Mouse (Mus musculus) CH12.LX (cell line): ENCODE results near the gene Szrd1. TPM values are rescaled to one million over a fixed set of nuclear protein-coding genes. Genes with fewer than 3 reads are reported as not detected.
A peak's percentile ranks its signal among the peaks of the same experiment; 100 is the strongest.

ENCODE experiments used
- DNase-seq: peaks from one replicate; pipeline ENCODE4 v3.0.0-alpha.2; 2013; ENCODE audit errors: extremely low read depth
- H3K27ac ChIP-seq: 2 replicates; pipeline ENCODE4 v1.5.1; 2012; ENCODE audit warnings: low read depth, mild to moderate bottlenecking, control low read depth, moderate library complexity; ENCODE audit not compliant: insufficient read depth
- H3K27me3 ChIP-seq: replicated peaks from 2 replicates; pipeline ENCODE3; 2012; ENCODE audit warnings: inconsistent platforms
- H3K36me3 ChIP-seq, 2 experiments: replicated peaks in 1 of 2; 2 replicates each; pipeline versions ENCODE3 to v1.6.1; 2012; ENCODE audit warnings: inconsistent platforms in 1 of 2, low read length in 1 of 2, mild to moderate bottlenecking in 1 of 2, mixed read lengths in 1 of 2, moderate library complexity in 1 of 2; ENCODE audit not compliant: control insufficient read depth in 1 of 2, insufficient read depth in 1 of 2
- H3K4me1 ChIP-seq, 2 experiments: 2 replicates each; pipeline ENCODE4 v1.6.1; 2012; ENCODE audit warnings: inconsistent platforms in 1 of 2, moderate library complexity in 1 of 2; ENCODE audit not compliant: insufficient read depth in 2 of 2, control insufficient read depth in 1 of 2
- H3K4me2 ChIP-seq: 2 replicates; pipeline ENCODE4 v1.6.1; 2012; ENCODE audit warnings: low read depth, mild to moderate bottlenecking, control low read depth; ENCODE audit not compliant: poor library complexity, insufficient read depth, severe bottlenecking
- H3K4me3 ChIP-seq, 3 experiments: fragments of 150-350 bp in 1 of 3; sonication (generic) in 1 of 3; replicated peaks in 1 of 3; 2 replicates each; pipeline versions ENCODE3 to v1.5.1; 2011 to 2012; ENCODE audit warnings: low read depth in 2 of 3, low read length in 2 of 3, mild to moderate bottlenecking in 2 of 3, moderate library complexity in 2 of 3, control low read depth in 1 of 3, improper control_type of control experiment in 1 of 3, inconsistent platforms in 1 of 3, mixed read lengths in 1 of 3; ENCODE audit not compliant: poor library complexity in 1 of 3
- H3K79me2 ChIP-seq: replicated peaks from 2 replicates; pipeline ENCODE4 v1.6.1; 2012; ENCODE audit warnings: mild to moderate bottlenecking, moderate library complexity; ENCODE audit not compliant: control insufficient read depth, poor library complexity, insufficient read depth, severe bottlenecking; ENCODE audit errors: extremely low read depth
- H3K9ac ChIP-seq: 2 replicates; pipeline ENCODE4 v1.6.1; 2012; ENCODE audit warnings: low read depth, mild to moderate bottlenecking, control low read depth, moderate library complexity; ENCODE audit not compliant: insufficient read depth
- H3K9me3 ChIP-seq: replicated peaks from 2 replicates; pipeline ENCODE3; 2012; ENCODE audit warnings: low read length, inconsistent platforms, mixed read lengths
- CHD1 ChIP-seq: IDR thresholded peaks from 2 replicates; pipeline ENCODE4 v1.6.1; 2012; ENCODE audit warnings: low read depth, low read length, improper control_type of control experiment, inconsistent platforms
- CHD2 ChIP-seq: IDR thresholded peaks from 2 replicates; pipeline ENCODE4 v1.6.1; 2011; ENCODE audit warnings: low read length, improper control_type of control experiment
- EP300 ChIP-seq: IDR thresholded peaks from 2 replicates; pipeline ENCODE4 v1.6.1; 2011; ENCODE audit warnings: low read length, improper control_type of control experiment
- JUN ChIP-seq: IDR thresholded peaks from 2 replicates; pipeline ENCODE4 v1.6.1; 2011; ENCODE audit warnings: low read depth, mild to moderate bottlenecking, low read length, improper control_type of control experiment, moderate library complexity; ENCODE audit not compliant: insufficient read depth
- JUND ChIP-seq: conservative IDR thresholded peaks from 2 replicates; pipeline ENCODE4 v1.6.1; 2011; ENCODE audit warnings: low read depth, low read length, improper control_type of control experiment
- KAT2A ChIP-seq: IDR thresholded peaks from 2 replicates; pipeline ENCODE4 v1.6.1; 2012; ENCODE audit warnings: low read length, improper control_type of control experiment, inconsistent platforms; ENCODE audit not compliant: insufficient replicate concordance
- MAFK ChIP-seq: IDR thresholded peaks from 2 replicates; pipeline ENCODE4 v1.6.1; 2011; ENCODE audit warnings: low read length, improper control_type of control experiment; ENCODE audit not compliant: insufficient replicate concordance
- MAX ChIP-seq: IDR thresholded peaks from 2 replicates; pipeline ENCODE4 v1.6.1; 2011; ENCODE audit warnings: low read length, improper control_type of control experiment
- MAZ ChIP-seq: IDR thresholded peaks from 2 replicates; pipeline ENCODE4 v1.6.1; 2012; ENCODE audit warnings: low read depth, mild to moderate bottlenecking, inconsistent platforms, low read length, improper control_type of control experiment, moderate library complexity
- MYC ChIP-seq: IDR thresholded peaks from 2 replicates; pipeline ENCODE4 v1.6.1; 2011; ENCODE audit warnings: low read depth, mild to moderate bottlenecking, improper control_type of control experiment, low read length
- NELFE ChIP-seq: IDR thresholded peaks from 2 replicates; pipeline ENCODE4 v1.6.1; 2011; ENCODE audit warnings: low read depth, low read length, improper control_type of control experiment
- PAX5 ChIP-seq: IDR thresholded peaks from 2 replicates; pipeline ENCODE4 v1.6.1; 2012; ENCODE audit warnings: low read length, inconsistent platforms, mixed read lengths
- POLR2AphosphoS2 ChIP-seq: IDR thresholded peaks from 2 replicates; pipeline ENCODE4 v1.6.1; 2011; ENCODE audit warnings: low read depth, low read length, improper control_type of control experiment
- RCOR1 ChIP-seq: conservative IDR thresholded peaks from 2 replicates; pipeline ENCODE4 v1.6.1; 2012; ENCODE audit warnings: low read depth, mild to moderate bottlenecking, inconsistent platforms, low read length, improper control_type of control experiment
- SIN3A ChIP-seq: IDR thresholded peaks from 2 replicates; pipeline ENCODE4 v1.6.1; 2012; ENCODE audit warnings: low read length, improper control_type of control experiment, inconsistent platforms
- SMC3 ChIP-seq: IDR thresholded peaks from 2 replicates; pipeline ENCODE4 v1.6.1; 2011; ENCODE audit warnings: low read depth, low read length, improper control_type of control experiment
- TBP ChIP-seq: conservative IDR thresholded peaks from 2 replicates; pipeline ENCODE4 v1.6.1; 2011; ENCODE audit warnings: low read depth, low read length, improper control_type of control experiment
- TCF12 ChIP-seq: IDR thresholded peaks from 2 replicates; pipeline ENCODE4 v1.6.1; 2014; ENCODE audit warnings: low read depth, mild to moderate bottlenecking, inconsistent platforms, low read length, improper control_type of control experiment
- UBTF ChIP-seq: IDR thresholded peaks from 2 replicates; pipeline ENCODE4 v1.6.1; 2012; ENCODE audit warnings: low read depth, mild to moderate bottlenecking, inconsistent platforms, low read length, improper control_type of control experiment, moderate library complexity
- ZC3H11A ChIP-seq: IDR thresholded peaks from 2 replicates; pipeline ENCODE4 v1.6.1; 2012; ENCODE audit warnings: low read depth, mild to moderate bottlenecking, inconsistent platforms, low read length, improper control_type of control experiment
- ZMIZ1 ChIP-seq: IDR thresholded peaks from 2 replicates; pipeline ENCODE4 v1.6.1; 2012; ENCODE audit warnings: low read depth, mild to moderate bottlenecking, inconsistent platforms, low read length, improper control_type of control experiment
- dilution Hi-C: fragments of 300-500 bp; cut with MboI; formaldehyde crosslinking; loops from 2 replicates; pipeline ENCODE4 v1.14.3; 2020; ENCODE audit warnings: low sequenced_read_pairs; ENCODE audit not compliant: extremely low pct_unique_long_range_greater_than_20kb, extremely low pct_ligation_motif_present
- in situ Hi-C: fragments of 300-500 bp; cut with MboI; formaldehyde crosslinking; loops from 3 replicates; pipeline ENCODE4 v1.14.3; 2019; ENCODE audit warnings: low sequenced_read_pairs, low pct_ligation_motif_present, low pct_unique_long_range_greater_than_20kb, mixed read lengths
- polyA plus RNA-seq: library from polyadenylated mRNA; unstranded; fragments of >175 nt; gene quantifications from 2 replicates; pipeline ENCODE4 v1.2.1, GENCODE M21; 2012; ENCODE audit warnings: low read depth; ENCODE audit not compliant: insufficient read length
- total RNA-seq, 2 experiments: library from RNA; depleted of rRNA; stranded (reverse); fragments of 300-350 nt in 1 of 2; fragments of >200 nt in 1 of 2; gene quantifications; 2 replicates each; pipeline ENCODE4 v1.2.3; 2012 to 2014

Gene Szrd1
- total and polyA plus RNA-seq, 3 experiments, result 80.9 to 143 (median 82.5) TPM

DNA sequence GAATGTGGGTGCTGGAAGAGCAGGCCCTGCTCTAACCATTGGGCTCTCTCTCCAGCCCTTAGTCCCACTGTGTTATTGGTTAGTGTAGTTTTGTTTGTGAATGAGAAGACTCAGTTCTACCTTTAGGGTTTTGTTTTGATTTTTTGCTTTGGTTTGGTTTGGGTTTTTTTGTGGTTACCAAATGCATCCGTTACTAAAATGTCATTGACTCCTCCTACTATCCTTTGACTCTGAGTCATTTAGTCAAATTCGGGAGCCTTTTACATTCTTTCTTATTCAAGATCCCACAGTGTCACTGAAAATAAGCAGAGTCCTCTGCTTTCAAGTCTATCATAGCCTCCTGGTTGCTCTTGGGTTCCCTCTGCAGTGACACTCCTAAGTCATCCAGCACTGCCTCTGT, 44.4 kb upstream of the Szrd1 start:
- H3K36me3 ChIP-seq, result peaks cover 38 to 88% of the 10 kb centered on the region in 2 experiments

DNA sequence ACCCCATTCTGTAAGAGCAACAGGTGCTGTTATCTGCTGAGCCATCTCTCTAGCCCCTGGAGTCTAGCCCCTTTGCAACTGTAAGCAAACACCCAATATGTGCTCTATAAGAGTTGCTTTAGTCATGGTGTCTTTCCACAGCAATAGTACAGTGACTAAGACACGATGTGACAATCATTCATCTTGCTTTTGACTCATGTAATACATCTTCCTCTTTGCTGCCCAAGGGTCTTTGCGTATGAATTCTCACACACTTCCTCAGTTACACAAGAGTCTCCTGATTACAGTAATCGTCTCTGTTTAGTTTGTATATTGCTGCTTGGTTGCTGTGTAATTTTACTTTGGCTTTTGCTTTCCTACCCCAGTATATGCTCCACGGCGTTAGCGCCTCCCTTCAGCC, 42.4 kb upstream of the Szrd1 start:
- DNase-seq, result no peak
- no peak for TF ChIP-seq JUND
- TF ChIP-seq PAX5, result no peak
- TF ChIP-seq TCF12, result no peak
- no peak for TF ChIP-seq MAFK
- TF ChIP-seq SMC3, result no peak
- no peak for TF ChIP-seq UBTF
- TF ChIP-seq MYC, result no peak
- TF ChIP-seq TBP, result no peak
- TF ChIP-seq ZC3H11A, result no peak
- TF ChIP-seq MAX, result no peak
- TF ChIP-seq EP300, result no peak
- TF ChIP-seq JUN, result no peak
- no peak for TF ChIP-seq NELFE
- Histone ChIP-seq H3K9me3 (no peaks in the 10 kb centered on the region), H3K36me3 (peaks cover 47 to 86% of the 10 kb centered on the region in 2 experiments), H3K9ac (no peak overlapping the region), H3K27me3 (no peaks in the 10 kb centered on the region), H3K4me3 (no peak overlapping the region), H3K27ac (no peak overlapping the region), H3K4me1 (peaks cover 0 to 17% of the 10 kb centered on the region in 2 experiments; a peak in 2 of 4 replicates), H3K4me2 (no peak overlapping the region), H3K79me2 (no peaks in the 10 kb centered on the region; the same call in 1 of the 2 replicates)
- dilution Hi-C loops, result no loop called here
- in situ Hi-C loops, result no loop called here

More for the DNA sequence above, 44.4 kb upstream of the Szrd1 start:
- H3K27ac ChIP-seq, result no peak overlapping the region
- peak; percentile 7 for DNase-seq
- H3K4me2 ChIP-seq, result no peak overlapping the region
- no peaks in the 10 kb centered on the region; the same call in 1 of the 2 replicates for H3K79me2 ChIP-seq
- in situ Hi-C loops (no loop called here), dilution Hi-C loops (no loop called here)
- peaks cover 0 to 17% of the 10 kb centered on the region in 2 experiments; a peak in 2 of 4 replicates for H3K4me1 ChIP-seq
- H3K9me3 ChIP-seq, result no peaks in the 10 kb centered on the region
- no peaks in the 10 kb centered on the region for H3K27me3 ChIP-seq
- no peak overlapping the region for H3K4me3 ChIP-seq
- H3K9ac ChIP-seq, result no peak overlapping the region
- no peak for TF ChIP-seq CHD2
- TF ChIP-seq NELFE, result no peak
- TF ChIP-seq MAZ, result no peak
- no peak for TF ChIP-seq JUN
- no peak for TF ChIP-seq TBP
- no peak for TF ChIP-seq ZMIZ1
- no peak for TF ChIP-seq RCOR1
- no peak for TF ChIP-seq POLR2AphosphoS2
- no peak for TF ChIP-seq CHD1
- TF ChIP-seq MAX, result no peak
- TF ChIP-seq KAT2A, result no peak
- TF ChIP-seq SIN3A, result no peak
- TF ChIP-seq, all 38 proteins: peak for 0
